In genomic region chr7:115218596-115219180, GRCm38 (mm10) we compare ENCODE assay signal across 8 mouse cellular contexts.
DNase-seq lines count a peak whose midpoint lies in the region; ATAC-seq lines count a peak whose summit lies in the region.

No protein-coding gene starts in this region.

- intact Hi-C loops in left cerebral cortex, postnatal 4 days (cut with DNase I), result no loop called here
- intact Hi-C loops in left cerebral cortex, postnatal 36 days (cut with DNase I), result no loop called here

- H3K27me3 ChIP-seq in forebrain, embryonic 13.5 days, result peaks cover 24% of the 10 kb centered on the region
- H3K27me3 ChIP-seq in hindbrain, embryonic 11.5 days (ENCODE audit: control insufficient read depth, insufficient read depth, low read length), result no peaks in the 10 kb centered on the region; the same call in 1 of the 2 replicates

- H3K9me3 ChIP-seq in forebrain, embryonic 13.5 days (replicated peaks), result no peaks in the 10 kb centered on the region
- H3K9me3 ChIP-seq in hindbrain, embryonic 11.5 days (ENCODE audit: control insufficient read depth, low read length), result no peaks in the 10 kb centered on the region

- H3K4me2 ChIP-seq in forebrain, embryonic 13.5 days, result peak overlapping the region; percentile 34
- H3K4me2 ChIP-seq in hindbrain, embryonic 11.5 days (replicated peaks; ENCODE audit: low read depth, low read length), result no peak overlapping the region; the same call in 1 of the 2 replicates

- peak; percentile 66 for ATAC-seq in forebrain, embryonic 13.5 days
- ATAC-seq in hindbrain, embryonic 11.5 days (ENCODE audit: low FRiP score), result no peak; the same call in 1 of the 2 replicates

- no peak overlapping the region for H3K4me3 ChIP-seq in forebrain, embryonic 13.5 days
- H3K4me3 ChIP-seq in hindbrain, embryonic 11.5 days (ENCODE audit: low read depth, low read length), result no peak overlapping the region

- H3K9ac ChIP-seq in forebrain, embryonic 13.5 days, result peak overlapping the region; percentile 40
- 0 out of 2 replicates have a peak overlapping the region, but pooled peaks have one; percentile 24 for H3K9ac ChIP-seq in hindbrain, embryonic 11.5 days (ENCODE audit: low read depth, low read length)

- peaks cover 28% of the 10 kb centered on the region for H3K4me1 ChIP-seq in forebrain, embryonic 13.5 days
- peaks cover 2% of the 10 kb centered on the region; the same call in 1 of the 2 replicates for H3K4me1 ChIP-seq in hindbrain, embryonic 11.5 days (replicated peaks; ENCODE audit: control insufficient read depth, insufficient read depth, low read length)

- peak; percentile 45 for DNase-seq in left cerebral cortex, postnatal 4 days
- DNase-seq in left cerebral cortex, postnatal 36 days (ENCODE audit: low spot score in 2 of 2), result no peak
- peak; percentile 35 for DNase-seq in hindbrain, embryonic 11.5 days (ENCODE audit: low spot score)
- DNase-seq in retina, embryonic 14.5 days (ENCODE audit: low spot score), result peak; percentile 68
- DNase-seq in ovary, adult 18-20 months (ENCODE audit: low spot score), result no peak
- DNase-seq in testis, postnatal 10 days (ENCODE audit: low spot score), result no peak
- no peak for DNase-seq in adrenal gland, postnatal 4 days (ENCODE audit: low spot score in 2 of 2)

- 16% methylated on average over 13 of the region's 13 CpGs for WGBS in forebrain, embryonic 13.5 days
- 39% methylated on average over 13 of the region's 13 CpGs for WGBS in hindbrain, embryonic 11.5 days

- H3K36me3 ChIP-seq in forebrain, embryonic 13.5 days (ENCODE audit: poor library complexity, severe bottlenecking), result no peaks in the 10 kb centered on the region
- H3K36me3 ChIP-seq in hindbrain, embryonic 11.5 days (ENCODE audit: control insufficient read depth, insufficient read depth, low read length), result no peaks in the 10 kb centered on the region

- no peak overlapping the region for H3K27ac ChIP-seq in forebrain, embryonic 13.5 days
- no peak overlapping the region for H3K27ac ChIP-seq in hindbrain, embryonic 11.5 days (ENCODE audit: low read depth, low read length)

Comparison
In these comparisons a context has a peak if more than half of its experiments do, and no peak if none do; other contexts are left out.
1. DNase-seq: peak in left cerebral cortex, postnatal 4 days (single experiment), hindbrain, embryonic 11.5 days (single experiment) and retina, embryonic 14.5 days (single experiment); none in left cerebral cortex, postnatal 36 days (0 of 2), ovary, adult 18-20 months (single experiment), testis, postnatal 10 days (single experiment) and adrenal gland, postnatal 4 days (0 of 2).